Mouse (Mus musculus): ENCODE data around the gene Myl4. TPM values are rescaled to one million over a fixed set of nuclear protein-coding genes. Genes with fewer than 3 reads are reported as not detected.
A peak's percentile ranks its signal among the peaks of the same experiment; 100 is the strongest.

Gene Myl4
- polyA plus RNA-seq, 1 experiment from 2014 or later = 1.7 TPM

DNA sequence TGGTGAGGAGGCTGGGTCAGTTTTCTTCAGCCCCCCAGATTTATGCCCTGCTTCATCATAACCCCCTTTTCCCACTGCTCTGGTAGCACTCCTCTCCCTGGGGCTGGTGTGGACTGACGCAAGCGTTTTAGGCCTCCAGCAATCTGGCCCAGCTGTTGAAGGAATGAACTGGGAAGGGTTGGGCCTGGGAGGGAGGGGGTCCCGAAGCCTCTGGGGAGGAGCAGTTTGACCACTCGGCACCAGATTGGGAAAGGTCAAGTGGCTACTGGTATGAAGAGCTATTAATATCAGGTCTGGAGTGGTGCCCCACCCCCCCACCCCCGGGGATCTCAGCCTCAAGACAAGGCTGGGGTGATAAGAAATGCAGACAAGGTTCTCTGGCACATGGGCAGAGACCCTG is 27.6 kb downstream of the Myl4 start:
- Histone ChIP-seq H3K4me3 (ENCODE audit: low read depth, low read length) (no peak overlapping the region), H3K4me2 (ENCODE audit: low read length) (no peak overlapping the region), H3K9me3 (replicated peaks; ENCODE audit: control insufficient read depth, low read length) (no peaks in the 10 kb centered on the region), H3K4me1 (ENCODE audit: control insufficient read depth, insufficient read depth, low read length) (no peaks in the 10 kb centered on the region), H3K27me3 (replicated peaks; ENCODE audit: control insufficient read depth, insufficient read depth, low read length) (no peaks in the 10 kb centered on the region), H3K27ac (ENCODE audit: low read depth, low read length) (no peak overlapping the region), H3K36me3 (ENCODE audit: control insufficient read depth, insufficient read depth, low read length) (no peaks in the 10 kb centered on the region), H3K9ac (ENCODE audit: low read length) (no peak overlapping the region)
- no peak for ATAC-seq
- DNase-seq (ENCODE audit: low spot score) = no peak
- 71% methylated on average over 5 of the region's 5 CpGs for WGBS

DNA sequence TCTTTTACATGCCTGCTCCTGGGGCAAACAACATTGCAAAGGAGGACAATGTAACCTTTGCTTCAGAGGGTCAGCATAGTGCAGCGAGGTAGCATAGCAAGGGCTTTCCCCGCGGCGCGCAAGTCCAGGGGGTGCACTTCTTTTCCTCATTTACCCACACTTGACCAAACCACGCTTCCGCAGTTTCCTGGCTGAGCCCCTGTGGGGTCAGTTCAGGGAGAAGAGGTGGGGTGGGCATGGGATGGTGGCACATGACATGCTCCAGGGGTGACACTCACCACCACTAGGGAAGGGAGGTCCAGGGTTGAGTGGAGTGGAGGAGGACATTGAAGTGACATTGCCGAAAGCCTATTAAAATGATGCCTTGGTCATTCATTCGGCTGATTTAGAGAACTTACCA is 28.6 kb downstream of the Myl4 start:
- ATAC-seq (no peak), DNase-seq (ENCODE audit: low spot score) (no peak)
- H3K36me3 ChIP-seq (ENCODE audit: control insufficient read depth, insufficient read depth, low read length) = no peaks in the 10 kb centered on the region
- no peak overlapping the region for H3K4me2 ChIP-seq (ENCODE audit: low read length)
- 90% methylated on average over 9 of the region's 9 CpGs for WGBS
- no peak overlapping the region for H3K27ac ChIP-seq (ENCODE audit: low read depth, low read length)
- H3K4me1 ChIP-seq (ENCODE audit: control insufficient read depth, insufficient read depth, low read length) = no peaks in the 10 kb centered on the region
- H3K9ac ChIP-seq (ENCODE audit: low read length) = no peak overlapping the region
- no peaks in the 10 kb centered on the region for H3K9me3 ChIP-seq (replicated peaks; ENCODE audit: control insufficient read depth, low read length)
- no peak overlapping the region for H3K4me3 ChIP-seq (ENCODE audit: low read depth, low read length)
- H3K27me3 ChIP-seq (replicated peaks; ENCODE audit: control insufficient read depth, insufficient read depth, low read length) = no peaks in the 10 kb centered on the region

DNA sequence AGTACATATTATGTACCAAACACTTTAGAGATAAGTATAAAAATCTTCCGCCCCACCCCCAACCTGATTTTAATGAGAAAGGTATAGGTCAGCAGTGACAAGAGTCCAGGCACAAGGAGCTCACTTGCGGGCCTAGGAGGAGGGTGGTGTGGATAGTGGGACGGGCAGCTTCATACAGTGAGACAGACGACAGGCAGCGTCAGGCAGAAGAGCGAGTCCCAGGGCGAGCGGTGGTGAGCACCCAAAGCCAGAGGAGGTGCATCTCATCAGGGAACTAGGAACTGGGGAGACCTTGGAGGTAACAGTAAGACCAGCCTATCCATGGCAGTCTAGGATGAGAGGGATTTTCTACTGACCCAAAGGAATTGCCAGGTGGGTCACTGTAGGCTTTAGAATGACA is 29.1 kb downstream of the Myl4 start:
- Histone ChIP-seq H3K27ac (ENCODE audit: low read depth, low read length) (no peak overlapping the region), H3K27me3 (replicated peaks; ENCODE audit: control insufficient read depth, insufficient read depth, low read length) (no peaks in the 10 kb centered on the region), H3K36me3 (ENCODE audit: control insufficient read depth, insufficient read depth, low read length) (no peaks in the 10 kb centered on the region), H3K9ac (ENCODE audit: low read length) (no peak overlapping the region), H3K4me2 (ENCODE audit: low read length) (no peak overlapping the region), H3K4me1 (ENCODE audit: control insufficient read depth, insufficient read depth, low read length) (no peaks in the 10 kb centered on the region), H3K4me3 (ENCODE audit: low read depth, low read length) (no peak overlapping the region), H3K9me3 (replicated peaks; ENCODE audit: control insufficient read depth, low read length) (no peaks in the 10 kb centered on the region)
- ATAC-seq (no peak), DNase-seq (ENCODE audit: low spot score) (no peak)
- 94% methylated on average over 8 of the region's 8 CpGs for WGBS

DNA sequence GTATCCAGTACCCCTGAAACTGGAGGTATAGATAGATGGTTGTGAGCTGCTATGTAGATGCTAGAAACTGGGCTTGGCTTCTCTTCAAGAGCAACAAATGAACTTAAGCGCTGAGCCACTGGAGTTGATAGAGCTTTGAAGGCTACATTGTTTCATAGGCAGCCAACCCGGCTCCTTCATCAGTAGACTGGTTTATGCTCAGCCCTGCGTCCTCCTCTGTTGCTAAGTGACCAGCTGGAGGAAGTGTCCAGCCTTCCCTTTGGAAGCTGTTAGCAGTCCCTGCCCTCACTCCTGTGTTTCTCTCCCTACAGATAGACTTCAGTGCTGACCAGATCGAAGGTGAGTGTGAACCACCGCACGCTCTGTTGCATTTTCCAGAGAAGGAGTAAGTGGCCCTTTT is 29.6 kb downstream of the Myl4 start:
- Histone ChIP-seq H3K36me3 (ENCODE audit: control insufficient read depth, insufficient read depth, low read length) (no peaks in the 10 kb centered on the region), H3K27ac (ENCODE audit: low read depth, low read length) (no peak overlapping the region), H3K4me3 (ENCODE audit: low read depth, low read length) (no peak overlapping the region), H3K4me1 (ENCODE audit: control insufficient read depth, insufficient read depth, low read length) (no peaks in the 10 kb centered on the region), H3K4me2 (ENCODE audit: low read length) (no peak overlapping the region), H3K27me3 (replicated peaks; ENCODE audit: control insufficient read depth, insufficient read depth, low read length) (no peaks in the 10 kb centered on the region), H3K9ac (ENCODE audit: low read length) (no peak overlapping the region), H3K9me3 (replicated peaks; ENCODE audit: control insufficient read depth, low read length) (no peaks in the 10 kb centered on the region)
- no peak for ATAC-seq
- WGBS = 80% methylated on average over 6 of the region's 6 CpGs
- DNase-seq (ENCODE audit: low spot score) = peak; percentile 5

DNA sequence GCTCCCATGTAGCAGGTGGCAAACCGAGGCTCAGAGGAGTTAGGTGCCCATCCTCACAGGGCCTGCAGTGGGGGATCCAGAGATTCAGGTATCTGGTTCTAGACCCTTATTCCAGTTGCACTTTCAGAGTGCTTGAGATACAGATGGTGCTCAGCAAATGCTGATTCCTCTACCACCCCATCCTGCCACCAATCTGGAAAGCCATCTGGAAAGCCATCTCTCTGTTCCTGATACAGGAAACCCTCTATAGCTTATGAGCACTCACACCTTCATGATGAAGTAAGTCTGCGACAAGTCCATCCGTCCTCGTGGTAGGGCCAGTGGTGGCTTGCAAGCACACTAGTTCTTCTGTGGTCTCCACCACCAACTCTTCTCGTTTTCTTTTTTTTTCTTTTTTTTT is 30.1 kb downstream of the Myl4 start:
- 93% methylated on average over 5 of the region's 5 CpGs for WGBS
- no peaks in the 10 kb centered on the region for H3K36me3 ChIP-seq (ENCODE audit: control insufficient read depth, insufficient read depth, low read length)
- DNase-seq (ENCODE audit: low spot score) (no peak), ATAC-seq (no peak)
- H3K4me3 ChIP-seq (ENCODE audit: low read depth, low read length) = no peak overlapping the region
- H3K27me3 ChIP-seq (replicated peaks; ENCODE audit: control insufficient read depth, insufficient read depth, low read length) = no peaks in the 10 kb centered on the region
- no peak overlapping the region for H3K4me2 ChIP-seq (ENCODE audit: low read length)
- no peak overlapping the region for H3K27ac ChIP-seq (ENCODE audit: low read depth, low read length)
- no peaks in the 10 kb centered on the region for H3K4me1 ChIP-seq (ENCODE audit: control insufficient read depth, insufficient read depth, low read length)
- no peak overlapping the region for H3K9ac ChIP-seq (ENCODE audit: low read length)
- H3K9me3 ChIP-seq (replicated peaks; ENCODE audit: control insufficient read depth, low read length) = no peaks in the 10 kb centered on the region

DNA sequence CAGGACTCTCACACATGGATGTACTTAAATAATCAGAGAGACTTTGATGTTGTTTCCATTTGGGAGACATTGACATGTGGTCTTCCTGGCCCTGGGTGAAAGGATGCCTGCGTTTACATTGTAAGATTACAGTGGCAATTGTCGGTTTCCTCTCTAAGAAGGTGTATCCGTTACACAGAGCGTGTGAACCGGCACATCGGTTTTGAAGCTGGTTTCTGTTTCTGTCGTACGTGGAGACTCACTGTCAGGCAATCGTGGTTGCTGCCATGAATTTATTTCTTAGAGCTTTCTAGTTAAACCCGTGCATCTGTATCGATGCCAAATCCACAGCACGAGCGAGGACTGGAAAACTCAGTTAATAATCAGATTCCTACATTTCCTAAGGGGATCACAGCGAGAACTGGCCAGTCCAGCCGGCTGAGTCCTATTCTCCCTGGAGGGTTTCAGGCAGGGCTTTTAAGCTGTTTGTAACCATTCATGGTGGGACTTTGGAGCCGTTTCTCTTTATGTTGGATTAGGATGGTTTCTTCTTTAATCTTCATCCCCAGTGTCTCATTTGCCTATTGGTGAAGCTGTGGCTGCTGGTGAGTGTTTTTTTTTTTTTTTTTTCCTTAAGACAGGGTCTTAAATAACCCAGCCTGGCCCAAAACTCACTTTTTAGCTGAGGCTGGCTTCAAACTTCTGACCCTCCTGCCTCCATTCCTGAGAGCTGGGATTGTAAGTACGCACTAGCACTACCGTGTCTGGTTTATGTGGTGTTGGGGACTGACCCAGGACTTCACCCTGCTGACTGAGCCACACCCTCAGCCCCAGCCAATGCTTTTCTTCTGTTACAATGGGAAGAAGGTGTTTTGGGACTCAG is 31.2 kb downstream of the Myl4 start:
- ATAC-seq (no peak), DNase-seq (ENCODE audit: low spot score) (peak; percentile 27)
- Histone ChIP-seq H3K4me2 (ENCODE audit: low read length) (no peak overlapping the region), H3K4me1 (ENCODE audit: control insufficient read depth, insufficient read depth, low read length) (no peaks in the 10 kb centered on the region), H3K27me3 (replicated peaks; ENCODE audit: control insufficient read depth, insufficient read depth, low read length) (no peaks in the 10 kb centered on the region), H3K27ac (ENCODE audit: low read depth, low read length) (no peak overlapping the region; the same call in 1 of the 2 replicates), H3K9me3 (replicated peaks; ENCODE audit: control insufficient read depth, low read length) (no peaks in the 10 kb centered on the region), H3K4me3 (ENCODE audit: low read depth, low read length) (no peak overlapping the region), H3K9ac (ENCODE audit: low read length) (no peak overlapping the region), H3K36me3 (ENCODE audit: control insufficient read depth, insufficient read depth, low read length) (no peaks in the 10 kb centered on the region)
- WGBS = 79% methylated on average over 18 of the region's 18 CpGs

DNA sequence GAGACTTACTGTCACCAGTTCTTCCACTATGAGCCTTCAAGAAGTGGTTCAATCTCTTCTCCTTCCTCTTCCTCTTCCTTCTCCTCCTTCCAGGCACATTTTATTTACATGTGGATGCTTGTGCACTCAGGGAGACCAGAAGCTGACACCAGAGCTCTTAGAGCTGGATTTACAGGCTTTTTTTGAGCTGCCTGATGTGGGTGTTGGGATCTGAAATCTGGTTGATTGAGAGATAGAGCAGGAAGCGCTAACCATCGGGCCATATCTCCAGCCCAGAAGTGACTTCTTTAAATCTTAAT is 31.8 kb downstream of the Myl4 start:
- no peak overlapping the region for H3K4me2 ChIP-seq (ENCODE audit: low read length)
- no peaks in the 10 kb centered on the region for H3K4me1 ChIP-seq (ENCODE audit: control insufficient read depth, insufficient read depth, low read length)
- H3K4me3 ChIP-seq (ENCODE audit: low read depth, low read length) = no peak overlapping the region
- DNase-seq (ENCODE audit: low spot score) = no peak
- H3K27me3 ChIP-seq (replicated peaks; ENCODE audit: control insufficient read depth, insufficient read depth, low read length) = no peaks in the 10 kb centered on the region
- WGBS = 89% methylated on average over 2 of the region's 2 CpGs
- no peaks in the 10 kb centered on the region for H3K36me3 ChIP-seq (ENCODE audit: control insufficient read depth, insufficient read depth, low read length)
- no peak overlapping the region for H3K9ac ChIP-seq (ENCODE audit: low read length)
- no peak for ATAC-seq
- H3K9me3 ChIP-seq (replicated peaks; ENCODE audit: control insufficient read depth, low read length) = no peaks in the 10 kb centered on the region
- H3K27ac ChIP-seq (ENCODE audit: low read depth, low read length) = no peak overlapping the region

DNA sequence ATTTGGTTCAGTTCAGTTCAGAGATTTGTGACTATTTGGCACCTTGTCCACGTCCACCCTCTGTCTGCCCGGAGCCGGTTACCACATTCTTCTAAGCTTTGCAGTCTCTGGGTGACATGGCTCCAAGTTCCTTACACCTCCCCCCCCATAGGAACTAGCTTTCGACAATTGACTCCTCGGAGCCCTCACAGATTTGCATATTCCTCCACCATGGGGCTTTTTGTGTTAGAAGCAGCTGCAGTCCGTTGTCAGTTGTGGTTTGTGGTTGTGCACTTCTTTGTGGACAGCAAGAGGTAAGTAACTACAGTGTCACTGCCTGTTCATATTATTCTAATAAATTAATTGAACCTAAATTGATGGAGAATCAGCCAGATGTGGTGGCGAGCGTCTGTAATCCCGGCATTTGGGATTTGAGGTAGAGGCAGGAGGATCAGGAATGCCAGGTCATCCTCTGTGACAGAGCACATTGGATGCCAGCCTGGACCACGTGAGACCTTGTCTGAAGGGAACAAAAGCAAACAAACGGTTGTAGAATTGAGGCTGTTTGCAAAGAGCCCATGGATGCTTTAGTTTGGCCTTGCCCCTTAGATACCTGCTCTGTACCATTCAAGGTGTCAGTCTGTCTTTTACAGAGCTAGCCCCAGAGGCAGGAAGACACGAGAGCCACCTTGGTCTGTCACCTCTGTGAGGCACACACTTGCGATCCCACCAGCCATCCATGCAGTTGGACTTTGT is 32.3 kb downstream of the Myl4 start:
- Histone ChIP-seq H3K4me3 (ENCODE audit: low read depth, low read length) (no peak overlapping the region), H3K4me1 (ENCODE audit: control insufficient read depth, insufficient read depth, low read length) (no peaks in the 10 kb centered on the region), H3K9ac (ENCODE audit: low read length) (no peak overlapping the region), H3K4me2 (ENCODE audit: low read length) (no peak overlapping the region), H3K27ac (ENCODE audit: low read depth, low read length) (no peak overlapping the region), H3K36me3 (ENCODE audit: control insufficient read depth, insufficient read depth, low read length) (no peaks in the 10 kb centered on the region), H3K9me3 (replicated peaks; ENCODE audit: control insufficient read depth, low read length) (no peaks in the 10 kb centered on the region), H3K27me3 (replicated peaks; ENCODE audit: control insufficient read depth, insufficient read depth, low read length) (no peaks in the 10 kb centered on the region)
- ATAC-seq (no peak), DNase-seq (ENCODE audit: low spot score) (no peak)
- WGBS = 63% methylated on average over 13 of the region's 13 CpGs

DNA sequence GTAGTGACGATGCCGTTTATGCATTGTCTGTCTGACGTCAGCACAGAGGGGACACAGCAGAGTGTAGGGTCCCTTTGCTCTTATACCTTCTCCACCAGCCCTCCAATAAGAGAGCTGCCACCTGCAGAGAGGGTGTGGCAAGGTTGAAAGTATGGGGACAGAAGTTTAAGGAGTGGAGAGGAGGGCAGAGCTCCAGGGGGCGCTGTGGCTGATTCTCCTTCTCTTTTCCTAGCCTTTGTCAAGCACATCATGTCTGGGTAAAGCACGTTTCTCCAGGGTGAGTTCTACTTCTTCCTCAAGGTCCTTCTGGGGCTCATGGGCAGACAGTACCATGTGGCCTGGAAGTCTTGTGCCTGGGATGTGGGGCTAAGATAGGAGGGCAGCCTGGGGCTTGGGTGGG is 35.0 kb downstream of the Myl4 start:
- DNase-seq (ENCODE audit: low spot score) (no peak), ATAC-seq (no peak)
- no peaks in the 10 kb centered on the region for H3K27me3 ChIP-seq (replicated peaks; ENCODE audit: control insufficient read depth, insufficient read depth, low read length)
- no peak overlapping the region for H3K9ac ChIP-seq (ENCODE audit: low read length)
- H3K4me3 ChIP-seq (ENCODE audit: low read depth, low read length) = no peak overlapping the region
- no peaks in the 10 kb centered on the region for H3K4me1 ChIP-seq (ENCODE audit: control insufficient read depth, insufficient read depth, low read length)
- H3K9me3 ChIP-seq (replicated peaks; ENCODE audit: control insufficient read depth, low read length) = no peaks in the 10 kb centered on the region
- H3K4me2 ChIP-seq (ENCODE audit: low read length) = no peak overlapping the region
- 75% methylated on average over 5 of the region's 5 CpGs for WGBS
- no peak overlapping the region for H3K27ac ChIP-seq (ENCODE audit: low read depth, low read length)
- no peaks in the 10 kb centered on the region for H3K36me3 ChIP-seq (ENCODE audit: control insufficient read depth, insufficient read depth, low read length)
